Mouse (Mus musculus): ENCODE results near the gene Fam170b.

DNA sequence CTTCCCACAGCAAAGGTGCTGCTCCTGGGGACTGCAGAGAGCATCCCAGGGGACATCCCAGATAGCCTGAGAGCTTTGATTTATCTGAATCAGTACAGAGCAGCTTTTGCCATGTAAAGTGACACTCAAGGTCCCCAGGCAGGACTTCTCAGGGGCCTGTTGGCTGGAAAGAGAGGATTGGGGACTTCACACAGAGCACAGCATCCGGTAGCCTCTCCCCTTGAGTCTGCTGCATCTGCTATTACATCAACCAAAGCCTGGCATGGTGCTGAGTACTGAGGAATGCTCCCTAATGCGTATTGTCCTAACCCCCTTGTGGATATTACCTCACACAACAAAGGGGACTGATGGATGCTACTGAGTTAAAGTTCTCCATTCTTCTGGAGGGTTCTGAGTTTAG lies 27.9 kb downstream of the Fam170b start:
- no peak for TF ChIP-seq USF2 (IDR thresholded peaks at IDR 0.05; ENCODE audit: borderline replicate concordance in 1 of 2, insufficient read depth in 1 of 2, low read depth in 1 of 2, low read length in 2 of 2)
- no peak for TF ChIP-seq MXI1 (IDR thresholded peaks at IDR 0.05; ENCODE audit: low read depth, low read length)
- TF ChIP-seq ZKSCAN1 (IDR thresholded peaks at IDR 0.05; ENCODE audit: low read depth, low read length) = no peak
- no peak for TF ChIP-seq CTCF (IDR thresholded peaks at IDR 0.05 in 2 of 3, conservative IDR thresholded peaks at IDR 0.05 in 1 of 3; ENCODE audit: control insufficient read depth in 1 of 3, insufficient read depth in 1 of 3, low read depth in 2 of 3, low read length in 3 of 3, poor library complexity in 1 of 3, severe bottlenecking in 1 of 3)
- TF ChIP-seq NRF1 (IDR thresholded peaks at IDR 0.05; ENCODE audit: insufficient read depth, low read depth, low read length, poor library complexity, severe bottlenecking) = no peak
- TF ChIP-seq POLR2AphosphoS5 (IDR thresholded peaks at IDR 0.05; ENCODE audit: borderline replicate concordance, low read depth, low read length) = no peak
- no peak for TF ChIP-seq TAL1 (IDR thresholded peaks at IDR 0.05; ENCODE audit: low read length)

All from MEL (cell line).